Mouse (Mus musculus) lung, adult 18-20 months (tissue): ENCODE results near the gene Ppp2r5e.

Experiments used
- DNase-seq, 2 experiments: peaks; one replicate each; pipeline ENCODE4 v3.0.0; 2022; ENCODE audit warnings: mixed read lengths in 2 of 2

Gene Ppp2r5e

DNA sequence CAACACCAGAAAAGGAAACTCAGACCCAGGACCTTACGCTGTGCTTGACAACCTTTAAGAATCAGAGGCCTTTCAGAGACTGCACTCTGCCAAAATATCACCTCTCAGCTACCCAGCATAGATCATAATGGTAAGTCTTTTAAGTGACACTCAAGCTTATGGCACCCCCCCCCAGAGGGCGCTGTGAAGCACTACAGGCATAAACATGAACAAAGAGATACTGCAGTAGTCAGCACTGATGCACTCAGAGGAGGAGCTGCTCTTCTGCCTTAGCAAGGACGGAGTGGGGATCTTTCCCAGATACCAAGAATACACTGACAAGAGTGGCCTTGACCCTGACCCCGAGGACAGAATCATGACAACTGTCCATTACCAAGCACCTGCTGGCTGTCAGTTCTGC is 23.8 kb downstream of the Ppp2r5e start:
- DNase-seq: peak; percentile 28 to 57

DNA sequence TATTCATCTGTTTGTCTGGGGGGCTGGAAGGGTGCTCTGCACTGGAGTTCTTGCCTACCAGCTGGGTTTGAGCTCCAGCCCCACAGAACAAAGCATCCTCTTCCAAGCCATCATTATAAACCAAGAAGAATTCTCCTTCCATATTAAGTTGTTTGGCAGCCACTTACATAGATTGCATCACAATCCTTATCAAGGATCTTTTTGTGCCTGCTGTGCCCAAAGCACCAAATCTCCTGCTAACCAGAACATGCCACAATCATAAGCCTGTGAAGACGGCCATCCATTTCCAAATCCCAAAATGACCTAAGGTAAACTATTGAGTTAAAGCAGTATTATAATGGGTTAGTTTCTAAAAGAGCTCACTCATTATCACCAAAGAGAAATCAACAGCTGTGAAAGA is 25.9 kb downstream of the Ppp2r5e start:
- DNase-seq: peak in 1 of 2 experiments; percentile 34

DNA sequence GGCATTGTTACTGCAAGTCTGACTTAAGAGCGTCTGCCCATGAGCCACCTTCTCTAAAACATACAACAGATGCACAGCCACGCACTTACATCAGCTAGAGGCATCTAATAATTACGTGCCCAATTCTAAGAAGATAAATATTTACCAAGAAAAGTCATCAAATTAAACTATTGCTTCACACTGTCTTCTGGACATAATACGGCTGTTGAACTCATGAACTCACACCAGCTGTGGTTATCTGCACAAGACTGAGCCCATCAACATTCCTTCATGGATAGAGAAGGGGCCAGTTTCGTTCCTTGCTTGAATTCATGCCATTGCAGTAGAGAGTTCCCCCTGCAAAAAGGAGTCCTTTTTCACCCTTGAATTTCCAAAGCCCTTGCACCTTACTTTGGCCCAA is 28.3 kb downstream of the Ppp2r5e start:
- no peak for DNase-seq

- DNase-seq: no peak
Measured at GRCm38 (mm10) chr12:75565756-75566155, 30.3 kb downstream of the Ppp2r5e start.

GRCm38 (mm10) chr12:75564498-75564897 is 31.5 kb downstream of the Ppp2r5e start:
- no peak for DNase-seq

GRCm38 (mm10) chr12:75562996-75563618 is 32.9 kb downstream of the Ppp2r5e start:
- no peak for DNase-seq

GRCm38 (mm10) chr12:75560681-75561387 is 35.2 kb downstream of the Ppp2r5e start:
- DNase-seq: no peak

DNA sequence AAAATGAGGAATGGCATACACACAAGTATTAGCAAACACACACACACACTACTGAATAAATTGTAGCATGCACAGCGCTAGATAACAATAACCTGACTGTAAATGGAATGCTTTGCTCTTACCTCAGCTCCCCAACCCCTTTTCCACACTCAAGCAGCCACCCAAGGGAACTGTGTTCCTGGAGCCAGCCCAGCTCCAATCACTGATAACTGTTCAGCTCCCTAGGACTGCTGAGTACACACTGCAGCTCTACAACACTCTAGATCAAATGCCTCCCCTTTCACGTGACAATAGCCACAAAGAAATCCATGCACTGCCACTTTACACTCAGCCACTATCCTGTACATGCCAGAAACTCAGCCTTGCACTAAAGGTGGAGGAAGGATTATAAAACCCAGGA is 36.8 kb downstream of the Ppp2r5e start:
- DNase-seq: peak; percentile 66 to 75

DNA sequence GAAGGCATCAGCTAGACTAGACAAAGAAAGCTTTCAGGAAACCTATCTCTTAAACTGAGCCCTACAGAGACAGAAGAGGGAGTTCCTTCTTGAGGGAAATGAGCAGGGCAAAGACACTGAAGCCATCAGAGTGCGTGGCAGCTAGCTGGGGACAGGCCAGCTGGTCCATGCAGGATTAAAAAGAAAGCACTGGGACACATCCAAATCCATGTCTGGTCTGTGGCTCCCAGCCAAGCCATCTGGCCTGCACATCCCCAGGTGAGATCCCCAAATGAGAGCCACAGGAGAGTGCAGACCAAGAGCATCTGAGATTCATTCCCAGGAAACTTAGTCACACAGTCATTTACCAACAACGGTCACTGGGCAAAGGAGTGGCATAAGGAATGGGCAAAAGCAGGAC is 38.2 kb downstream of the Ppp2r5e start:
- no peak for DNase-seq

- peak in 1 of 2 experiments; percentile 18 for DNase-seq
Measured at GRCm38 (mm10) chr12:75555032-75555431, 41.0 kb downstream of the Ppp2r5e start.

- DNase-seq: peak; percentile 59 to 61
Measured at GRCm38 (mm10) chr12:75552296-75552695, 43.7 kb downstream of the Ppp2r5e start.

DNA sequence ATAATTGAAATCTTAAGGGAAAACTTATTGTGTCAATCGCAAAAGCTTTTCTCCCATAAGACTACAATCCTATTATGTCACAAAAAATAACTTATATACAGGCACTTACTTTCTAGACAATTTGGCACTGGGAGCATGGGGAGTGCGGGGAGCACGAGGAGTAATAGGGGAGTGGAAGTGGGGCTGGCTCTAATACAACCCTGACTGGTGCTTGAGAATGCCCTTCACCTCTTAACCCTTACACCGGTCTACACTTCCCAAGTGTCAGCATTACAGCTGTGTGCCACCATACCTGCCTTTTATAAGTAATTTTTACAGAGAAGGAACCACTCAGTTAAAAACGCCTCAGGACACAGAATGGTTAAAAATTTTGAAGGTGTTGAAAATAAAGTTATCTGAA is 44.4 kb downstream of the Ppp2r5e start:
- DNase-seq: no peak

DNA sequence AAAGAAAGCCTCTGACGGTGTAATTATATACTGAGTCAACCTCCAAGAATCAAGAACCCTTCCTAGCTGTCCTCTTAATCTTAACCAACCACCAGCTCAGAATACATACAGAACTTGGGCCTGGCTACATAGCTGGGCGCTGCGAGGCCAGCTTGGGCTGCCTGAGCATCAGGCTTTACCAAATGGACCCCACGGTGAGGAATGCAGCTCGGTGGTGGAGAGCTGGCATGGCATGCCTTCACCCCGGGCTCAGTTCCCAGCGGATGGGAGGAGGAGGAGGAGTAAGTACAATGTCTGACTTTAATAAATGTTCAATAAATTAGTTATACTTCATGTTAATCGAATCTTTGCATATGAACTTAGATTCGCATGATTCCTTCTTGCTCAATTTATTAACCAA is 47.0 kb downstream of the Ppp2r5e start:
- no peak for DNase-seq

- DNase-seq: no peak
Measured at GRCm38 (mm10) chr12:75547174-75547573, 48.9 kb downstream of the Ppp2r5e start.

DNA sequence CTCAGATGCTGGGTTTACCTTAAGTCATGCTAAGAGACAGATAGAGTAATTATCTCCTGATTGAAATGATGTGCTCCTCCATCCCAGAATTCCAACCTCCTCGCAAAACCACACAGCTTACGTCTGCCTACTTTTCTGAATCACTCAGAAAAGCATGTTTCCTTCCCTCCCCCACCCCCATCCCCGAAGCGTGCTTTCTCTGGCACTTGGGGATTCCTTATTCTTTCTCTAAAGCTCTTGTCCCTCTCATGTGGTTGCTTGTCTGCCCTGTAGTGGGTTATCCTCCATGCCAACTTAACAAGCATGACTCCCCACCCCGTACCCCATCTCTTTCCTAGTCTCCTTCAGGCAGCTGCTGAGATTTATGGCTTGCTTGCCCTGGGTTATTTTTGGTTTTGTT is 49.8 kb downstream of the Ppp2r5e start:
- DNase-seq: no peak

GRCm38 (mm10) chr12:75545431-75545925 is 50.6 kb downstream of the Ppp2r5e start:
- no peak for DNase-seq

DNA sequence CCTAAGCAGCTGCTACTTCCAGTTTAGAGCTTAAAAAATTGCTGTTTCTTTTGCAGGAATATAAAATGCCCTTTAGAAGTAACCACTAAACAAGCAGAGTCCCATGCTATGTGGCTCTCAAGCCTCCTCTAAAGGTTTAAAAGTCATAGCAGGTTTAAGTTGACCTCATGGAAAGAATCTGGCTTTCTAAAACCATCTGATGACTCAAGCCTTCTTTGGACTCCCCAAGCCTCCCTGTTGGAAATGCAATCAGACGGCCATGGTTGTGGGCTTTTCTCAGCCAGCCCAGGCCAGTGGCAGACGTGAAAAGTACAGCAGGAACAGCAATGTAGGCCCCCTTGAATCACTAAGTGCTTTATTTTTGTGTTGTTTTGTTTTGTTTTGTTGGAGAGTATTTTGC is 51.4 kb downstream of the Ppp2r5e start:
- no peak for DNase-seq

DNA sequence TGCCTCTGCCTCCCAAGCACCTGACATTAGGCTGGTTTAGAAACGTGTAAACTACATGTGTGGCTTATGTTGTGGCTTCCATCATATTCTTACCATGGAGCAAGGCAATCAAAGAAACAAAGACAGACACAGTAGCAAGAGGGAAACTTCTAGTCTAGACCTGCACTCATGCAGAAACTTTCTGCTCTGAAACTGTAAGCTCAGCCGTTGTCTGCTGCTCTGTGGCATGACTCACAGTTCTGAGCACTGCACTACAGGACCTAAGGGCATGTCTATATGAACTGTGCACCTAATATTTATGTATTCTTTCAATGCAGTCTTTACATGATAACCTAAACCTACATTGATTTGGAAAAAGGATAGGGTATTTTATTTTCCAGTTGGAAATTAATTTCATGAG is 51.8 kb downstream of the Ppp2r5e start:
- no peak for DNase-seq

DNA sequence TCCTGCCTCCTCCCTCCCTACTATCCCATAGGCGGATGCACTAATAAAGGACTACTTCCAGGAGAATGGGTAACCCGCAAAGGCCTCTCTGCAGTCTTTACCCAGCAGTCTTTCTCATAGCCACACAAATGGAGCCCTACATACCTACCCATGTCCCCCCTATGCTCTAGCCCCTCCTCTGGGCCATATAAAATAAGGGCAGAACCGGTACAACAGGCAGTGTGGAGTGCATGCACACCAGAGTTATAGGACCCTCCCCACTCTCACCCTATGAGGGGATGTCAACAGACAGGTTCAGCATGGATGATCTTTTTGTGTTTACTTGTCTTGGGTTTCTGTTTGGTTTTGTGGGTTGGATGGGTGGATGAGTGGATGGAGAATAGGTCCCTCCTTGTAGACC is 52.7 kb downstream of the Ppp2r5e start:
- DNase-seq: no peak

- no peak for DNase-seq
Measured at GRCm38 (mm10) chr12:75540621-75541171, 55.3 kb downstream of the Ppp2r5e start.

DNA sequence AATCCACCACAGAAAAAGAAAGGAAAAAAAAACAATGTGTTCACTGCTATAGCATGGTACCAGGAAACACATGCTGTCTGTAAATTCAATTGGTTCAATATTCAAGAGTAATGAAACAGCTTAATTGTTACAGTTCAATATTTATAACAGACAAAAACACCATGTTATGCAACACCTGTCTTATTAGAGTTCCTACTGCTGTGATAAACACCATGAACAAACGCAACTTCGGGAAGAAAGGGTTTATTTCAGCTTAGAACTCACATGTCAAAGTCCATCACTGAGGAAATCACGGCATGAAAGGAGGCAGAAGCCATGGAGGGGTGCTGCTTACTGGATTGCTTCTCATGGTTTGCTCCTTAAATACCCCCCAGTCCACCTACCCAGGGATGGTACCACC is 56.8 kb downstream of the Ppp2r5e start:
- DNase-seq: no peak

- no peak for DNase-seq
Measured at GRCm38 (mm10) chr12:75537673-75538423, 58.2 kb downstream of the Ppp2r5e start.

DNA sequence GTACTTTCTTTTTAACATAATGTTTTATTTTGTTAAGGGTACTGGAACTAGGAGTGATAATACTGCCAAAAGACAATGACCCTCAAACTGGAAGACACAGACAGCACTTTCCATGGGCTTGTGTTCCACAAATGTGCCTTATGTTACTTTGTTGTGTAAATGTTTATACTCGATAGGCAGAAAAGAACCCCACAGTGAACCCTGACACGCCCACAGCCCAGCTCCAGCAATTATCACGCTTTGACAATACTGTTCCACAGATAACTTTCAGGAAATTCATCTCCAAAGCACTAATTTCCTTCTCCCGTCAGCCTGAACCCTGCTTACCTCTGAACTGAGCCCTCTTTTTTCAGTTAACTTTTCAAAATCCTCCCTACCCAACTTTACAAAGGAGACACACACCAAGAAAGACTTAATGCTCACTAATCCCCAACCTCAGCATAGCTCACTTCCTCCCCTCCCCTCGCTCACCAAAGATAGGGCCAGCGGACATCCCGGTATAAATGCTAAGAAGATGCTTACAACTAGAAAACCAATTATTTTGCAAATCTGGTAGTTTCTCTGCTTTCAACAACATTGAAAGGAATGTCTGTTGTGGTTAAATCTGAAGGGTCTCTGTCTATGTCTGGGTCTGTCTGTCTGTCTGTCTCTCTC is 58.9 kb downstream of the Ppp2r5e start:
- DNase-seq: peak in 1 of 2 experiments; percentile 21
